Mouse (Mus musculus) ES-E14 (cell line): ENCODE data around the gene Prdm13.

Source experiments
- CHD2 ChIP-seq: IDR thresholded peaks from 2 replicates; pipeline ENCODE4 v1.6.1; 2014; ENCODE audit warnings: mild to moderate bottlenecking, low read depth, low read length, inconsistent platforms
- MAFK ChIP-seq: IDR thresholded peaks from 2 replicates; pipeline ENCODE4 v1.6.1; 2014; ENCODE audit warnings: mild to moderate bottlenecking, low read depth, low read length, inconsistent platforms; ENCODE audit not compliant: insufficient read depth
- ZC3H11A ChIP-seq: IDR thresholded peaks from 2 replicates; pipeline ENCODE4 v1.6.1; 2012; ENCODE audit warnings: low read depth, mild to moderate bottlenecking, inconsistent platforms, low read length, borderline replicate concordance

GRCm38 (mm10) chr4:21712147-21712546 lies 26.4 kb upstream of the Prdm13 start:
- TF ChIP-seq CHD2 (no peak), MAFK (no peak), ZC3H11A (no peak)
